Mouse (Mus musculus) midbrain, postnatal 0 days (tissue): ENCODE data around the gene Eif4a1. TPM values are rescaled to one million over a fixed set of nuclear protein-coding genes. Genes with fewer than 3 reads are reported as not detected.

Experiments used
- ATAC-seq: fragments of 200-750 bp; cut with Nextera tagmentation; 2 replicates; pipeline ENCODE4 v1.8.0; 2017; ENCODE audit warnings: moderate number of reproducible peaks, mild to moderate bottlenecking, moderate TSS enrichment, moderate library complexity; ENCODE audit not compliant: low FRiP score
- DNase-seq: peaks from one replicate; pipeline ENCODE4 v3.0.0-alpha.2; 2015; ENCODE audit warnings: low spot score
- H3K27ac ChIP-seq: fragments of 300-500 bp; sonication (generic); 2 replicates; pipeline ENCODE4 v1.5.1; 2014; ENCODE audit warnings: low read depth, mild to moderate bottlenecking, low read length, mixed read lengths
- H3K27me3 ChIP-seq: fragments of 300-500 bp; sonication (generic); 2 replicates; pipeline ENCODE4 v1.6.1; 2014; ENCODE audit warnings: low read length, control low read depth, mixed read lengths; ENCODE audit not compliant: insufficient read depth
- H3K36me3 ChIP-seq: fragments of 300-500 bp; sonication (generic); 2 replicates; pipeline ENCODE4 v1.6.1; 2014; ENCODE audit warnings: low read length, control low read depth, mixed read lengths; ENCODE audit not compliant: insufficient read depth
- H3K4me1 ChIP-seq: fragments of 300-500 bp; sonication (generic); 2 replicates; pipeline ENCODE4 v1.6.1; 2014; ENCODE audit warnings: mild to moderate bottlenecking, control low read depth, antibody characterized with exemption, low read length, mixed read lengths; ENCODE audit not compliant: insufficient read depth
- H3K4me2 ChIP-seq: fragments of 300-500 bp; sonication (generic); 2 replicates; pipeline ENCODE4 v1.6.1; 2014; ENCODE audit warnings: low read depth, mild to moderate bottlenecking, low read length, mixed read lengths; ENCODE audit not compliant: poor library complexity, severe bottlenecking
- H3K4me3 ChIP-seq: fragments of 300-500 bp; sonication (generic); 2 replicates; pipeline ENCODE4 v1.5.1; 2014; ENCODE audit warnings: low read depth, mild to moderate bottlenecking, low read length, moderate library complexity
- H3K9ac ChIP-seq: fragments of 300-500 bp; sonication (generic); replicated peaks from 2 replicates; pipeline ENCODE4 v1.6.1; 2014; ENCODE audit warnings: mild to moderate bottlenecking, low read length, moderate library complexity, mixed read lengths; ENCODE audit not compliant: poor library complexity, severe bottlenecking
- H3K9me3 ChIP-seq: fragments of 300-500 bp; sonication (generic); 2 replicates; pipeline ENCODE4 v1.6.1; 2016; ENCODE audit warnings: low read length, control low read depth
- CTCF ChIP-seq: IDR thresholded peaks from 2 replicates; pipeline ENCODE4 v1.5.1; 2016; ENCODE audit warnings: antibody characterized with exemption, mild to moderate bottlenecking
- WGBS: fragments of 180-500 bp; shearing (Covaris S2); extraction: QIAGEN DNeasy Blood & Tissue Kit; methylation state at CpG from one replicate; pipeline ENCODE4 v1.1.7; 2014; 5-methylcytosine and 5-hydroxymethylcytosine counted together
- polyA plus RNA-seq: library from polyadenylated mRNA; unstranded; fragments of >200 nt; fragmentation: Nextera tagmentation; extraction: Ambion mirVana; gene quantifications from 2 replicates; pipeline ENCODE4 v1.2.1, GENCODE M21; 2015
- total RNA-seq: library from RNA; depleted of rRNA; stranded (reverse); fragments of >200 nt; gene quantifications from 2 replicates; pipeline ENCODE4 v1.2.3, GENCODE M21; 2014

The Eif4a1 gene
- total and polyA plus RNA-seq, 2 experiments from 2014 or later = 502 to 793 TPM

GRCm38 (mm10) chr11:69697396-69697795, 25.2 kb upstream of the Eif4a1 start:
- 89% methylated on average over 3 of the region's 3 CpGs for WGBS
- no peak for DNase-seq
- no peak for TF ChIP-seq CTCF

GRCm38 (mm10) chr11:69695361-69696181, 23.3 kb upstream of the Eif4a1 start, which contains the start of the genes Tnfsf12 and Tnfsfm13:
Gene Tnfsf12 (minus strand): TSS chr11:69695849.
Gene Tnfsfm13 (minus strand): TSS chr11:69696098.
- ATAC-seq = peak; percentile 56; the same call in 1 of the 2 replicates
- H3K4me2 ChIP-seq = peak within 1 kb of the TSS; percentile 97

More at GRCm38 (mm10) chr11:69697396-69697795, 25.2 kb upstream of the Eif4a1 start:
- no peaks in the 10 kb centered on the region for H3K36me3 ChIP-seq
- ATAC-seq = no peak
- H3K9me3 ChIP-seq = no peaks in the 10 kb centered on the region
- H3K9ac ChIP-seq = no peak overlapping the region
- H3K27me3 ChIP-seq = no peaks in the 10 kb centered on the region
- no peak overlapping the region for H3K4me2 ChIP-seq
- H3K4me1 ChIP-seq = peaks cover 5% of the 10 kb centered on the region; the same call in 1 of the 2 replicates
- no peak overlapping the region for H3K4me3 ChIP-seq
- H3K27ac ChIP-seq = no peak overlapping the region

DNA sequence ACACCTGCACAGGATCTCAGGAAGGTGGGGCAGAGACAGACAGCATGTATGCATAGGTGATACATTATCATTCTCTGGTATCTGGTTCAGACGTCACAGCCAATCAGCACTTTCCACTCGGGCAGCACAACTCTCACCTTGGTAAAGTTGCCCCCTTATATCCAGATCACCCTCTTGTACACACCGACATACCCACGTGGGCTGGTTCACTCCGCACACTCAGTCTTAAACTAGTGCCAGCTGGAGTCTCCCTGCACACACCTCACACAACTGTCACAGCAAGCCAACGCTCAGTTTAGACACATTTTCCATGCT, 22.8 kb upstream of the Eif4a1 start:
- Histone ChIP-seq H3K9me3 (no peaks in the 10 kb centered on the region), H3K27ac (no peak overlapping the region), H3K9ac (peak overlapping the region; percentile 73), H3K36me3 (no peaks in the 10 kb centered on the region), H3K27me3 (no peaks in the 10 kb centered on the region), H3K4me1 (peaks cover 5% of the 10 kb centered on the region; the same call in 1 of the 2 replicates), H3K4me2 (peak overlapping the region; percentile 97), H3K4me3 (peak overlapping the region; percentile 45; the same call in 1 of the 2 replicates)
- ATAC-seq (no peak), DNase-seq (no peak)
- WGBS = 24% methylated on average over 6 of the region's 6 CpGs
- TF ChIP-seq CTCF = no peak

More at GRCm38 (mm10) chr11:69695361-69696181, 23.3 kb upstream of the Eif4a1 start, which contains the start of the genes Tnfsf12 and Tnfsfm13:
- Histone ChIP-seq H3K9me3 (no peaks in the 10 kb centered on the region), H3K9ac (peak within 1 kb of the TSS; percentile 73), H3K36me3 (no peaks in the 10 kb centered on the region), H3K27ac (0 out of 2 replicates have a peak within 1 kb of the TSS, but pooled peaks have one; percentile 3), H3K27me3 (no peaks in the 10 kb centered on the region), H3K4me1 (peaks cover 5% of the 10 kb centered on the region; the same call in 1 of the 2 replicates), H3K4me3 (peak within 1 kb of the TSS; percentile 45)
- WGBS = 2% methylated on average over 35 of the region's 41 CpGs
- TF ChIP-seq CTCF = peak; percentile 27; the same call in 1 of the 2 replicates
- peak; percentile 20 for DNase-seq

GRCm38 (mm10) chr11:69693421-69693965, 21.3 kb upstream of the Eif4a1 start:
- Histone ChIP-seq H3K27ac (no peak overlapping the region), H3K9ac (no peak overlapping the region), H3K9me3 (no peaks in the 10 kb centered on the region), H3K4me1 (peaks cover 5% of the 10 kb centered on the region; the same call in 1 of the 2 replicates), H3K36me3 (no peaks in the 10 kb centered on the region), H3K4me2 (no peak overlapping the region), H3K27me3 (no peaks in the 10 kb centered on the region), H3K4me3 (no peak overlapping the region)
- DNase-seq = no peak
- ATAC-seq = no peak
- no peak for TF ChIP-seq CTCF
- WGBS = 50% methylated on average over 11 of the region's 11 CpGs

DNA sequence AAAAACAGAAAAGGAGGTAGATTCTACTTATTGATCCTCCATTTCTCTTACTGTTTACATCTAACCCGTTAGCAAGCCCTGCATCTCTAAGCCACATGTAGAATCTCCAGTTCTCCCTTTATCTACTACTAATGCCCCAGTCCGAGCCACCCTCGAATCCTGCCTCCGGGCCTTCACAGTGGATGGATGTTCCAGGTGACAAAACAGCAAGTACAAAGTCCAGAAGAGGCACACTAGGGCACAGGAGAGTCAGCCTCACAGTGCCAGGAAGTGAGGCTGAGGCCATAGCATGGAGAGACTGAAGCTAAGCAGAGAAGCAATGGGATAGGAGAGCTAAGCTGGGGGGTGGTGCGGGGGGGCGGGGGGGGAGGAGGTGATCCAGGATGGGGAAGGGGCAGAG, 20.6 kb upstream of the Eif4a1 start:
- Histone ChIP-seq H3K4me3 (no peak overlapping the region), H3K27ac (no peak overlapping the region), H3K9ac (no peak overlapping the region), H3K36me3 (no peaks in the 10 kb centered on the region), H3K4me2 (no peak overlapping the region), H3K9me3 (no peaks in the 10 kb centered on the region), H3K4me1 (peaks cover 5% of the 10 kb centered on the region; the same call in 1 of the 2 replicates), H3K27me3 (no peaks in the 10 kb centered on the region)
- ATAC-seq (no peak), DNase-seq (no peak)
- TF ChIP-seq CTCF = no peak
- 94% methylated on average over 6 of the region's 6 CpGs for WGBS
